Mouse (Mus musculus) c-Kit-positive CD71-positive TER-119-negative erythroid progenitor cells, embryonic 14.5 days (primary cell): ENCODE results near the gene Ercc6l2.
A peak's percentile ranks its signal among the peaks of the same experiment; 100 is the strongest.

Source experiments
- DNase-seq: peaks from one replicate; pipeline ENCODE4 v3.0.0-alpha.2; 2013; ENCODE audit warnings: low read depth

The Ercc6l2 gene

GRCm38 (mm10) chr13:63814746-63815681 is at the start of gene Ercc6l2:
Gene Ercc6l2, plus strand, starts transcription at chr13:63815240.
- DNase-seq = peak; percentile 99

- no peak for DNase-seq
These were observed 49.0 kb upstream of the Ercc6l2 start for GRCm38 (mm10) chr13:63766065-63766464.

- no peak for DNase-seq
These were observed 44.0 kb upstream of the Ercc6l2 start for GRCm38 (mm10) chr13:63771009-63771408.

GRCm38 (mm10) chr13:63778925-63779324 is 36.1 kb upstream of the Ercc6l2 start:
- DNase-seq = no peak

- no peak for DNase-seq
These were observed 35.4 kb upstream of the Ercc6l2 start for GRCm38 (mm10) chr13:63779376-63780291.

GRCm38 (mm10) chr13:63792234-63792831 is 22.7 kb upstream of the Ercc6l2 start:
- DNase-seq = no peak

GRCm38 (mm10) chr13:63793345-63794308 is 21.4 kb upstream of the Ercc6l2 start:
- DNase-seq = no peak

- no peak for DNase-seq
These were observed 16.4 kb upstream of the Ercc6l2 start for GRCm38 (mm10) chr13:63798677-63799076.

GRCm38 (mm10) chr13:63799940-63800339 is 15.1 kb upstream of the Ercc6l2 start:
- no peak for DNase-seq

- no peak for DNase-seq
These were observed 13.8 kb upstream of the Ercc6l2 start for GRCm38 (mm10) chr13:63801289-63801688.

GRCm38 (mm10) chr13:63807233-63807632 is 7.8 kb upstream of the Ercc6l2 start:
- DNase-seq = no peak

- DNase-seq = no peak
These were observed 7.1 kb upstream of the Ercc6l2 start for GRCm38 (mm10) chr13:63807979-63808378.

- DNase-seq = no peak
These were observed 3.6 kb upstream of the Ercc6l2 start for GRCm38 (mm10) chr13:63811477-63811876.

GRCm38 (mm10) chr13:63815931-63816330 is 891 bp downstream of the Ercc6l2 start:
- DNase-seq = no peak

GRCm38 (mm10) chr13:63845758-63846157 is 30.7 kb downstream of the Ercc6l2 start:
- DNase-seq = no peak

- DNase-seq = no peak
These were observed 35.4 kb downstream of the Ercc6l2 start for GRCm38 (mm10) chr13:63850308-63851011.

GRCm38 (mm10) chr13:63872585-63873282 is 57.7 kb downstream of the Ercc6l2 start:
- peak; percentile 46 for DNase-seq

- DNase-seq = no peak
These were observed 62.1 kb downstream of the Ercc6l2 start for GRCm38 (mm10) chr13:63877138-63877537.

- DNase-seq = no peak
These were observed 64.2 kb downstream of the Ercc6l2 start for GRCm38 (mm10) chr13:63879105-63879863.
